Mouse (Mus musculus) cortical plate, adult 2 months (tissue): Measurements from ENCODE around the gene Kcnk18.

Experiments used
- CTCF ChIP-seq: fragments of 200-500 bp; IDR thresholded peaks from 2 replicates; pipeline ENCODE4 v1.5.1; 2011; ENCODE audit warnings: mild to moderate bottlenecking, control low read depth, low read length; ENCODE audit not compliant: insufficient read depth; ENCODE audit errors: extremely low read depth
- POLR2A ChIP-seq: fragments of 200-500 bp; IDR thresholded peaks from 2 replicates; pipeline ENCODE4 v1.6.1; 2011; ENCODE audit warnings: mild to moderate bottlenecking, low read length, control low read depth; ENCODE audit not compliant: insufficient read depth; ENCODE audit errors: extremely low read depth

DNA sequence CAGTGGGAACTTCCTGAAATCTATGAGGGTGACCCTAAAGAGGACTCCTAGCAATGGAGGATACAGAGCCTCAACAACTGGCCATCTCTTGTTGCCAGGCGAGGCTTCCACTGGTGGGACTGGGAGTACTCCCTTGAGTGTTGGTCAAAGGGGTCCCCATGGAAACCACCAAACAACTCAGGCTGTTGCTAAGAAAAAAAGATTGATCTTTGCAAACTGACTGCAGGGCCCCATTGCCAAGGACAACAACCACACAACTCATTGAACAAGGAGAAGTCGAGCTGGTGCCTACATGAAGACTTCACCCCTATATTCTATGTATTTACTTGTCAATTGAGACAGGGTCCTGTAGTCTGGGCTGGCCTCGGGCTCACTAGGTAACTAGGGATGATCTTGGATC lies 2.1 kb upstream of the Kcnk18 start:
- no peak for TF ChIP-seq POLR2A
- no peak for TF ChIP-seq CTCF
